Mouse (Mus musculus) left cerebral cortex, adult 9 months (tissue): ENCODE results near the gene Dlk2.

Source experiments
- DNase-seq, 2 experiments: peaks; one replicate each; pipeline ENCODE4 v3.0.0; 2022; ENCODE audit warnings: low spot score in 2 of 2

The Dlk2 gene

GRCm38 (mm10) chr17:46272675-46273074, 24.5 kb upstream of the Dlk2 start:
- no peak for DNase-seq

GRCm38 (mm10) chr17:46273803-46274236, 23.4 kb upstream of the Dlk2 start:
- no peak for DNase-seq

DNA sequence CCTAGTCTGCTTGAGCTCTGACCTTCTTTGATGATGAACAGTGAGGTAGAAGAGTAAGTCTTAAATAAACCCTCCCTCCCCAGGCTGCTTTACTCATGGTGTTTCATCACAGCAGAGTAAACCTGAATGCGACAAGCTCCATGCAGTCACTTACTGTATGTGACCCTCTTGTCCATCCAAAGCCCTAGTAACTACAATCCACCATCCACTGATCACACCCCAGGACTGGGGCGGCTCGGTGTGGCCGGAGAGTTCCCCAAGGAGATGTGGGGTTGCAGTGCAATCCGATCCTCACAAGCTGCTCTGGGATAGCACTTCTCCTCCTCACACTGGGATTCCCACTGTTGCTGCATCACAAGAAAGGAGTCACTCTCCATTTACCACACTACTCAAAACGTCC, 22.8 kb upstream of the Dlk2 start:
- no peak for DNase-seq

GRCm38 (mm10) chr17:46275034-46275433, 22.2 kb upstream of the Dlk2 start:
- DNase-seq, result no peak

- no peak for DNase-seq
These were observed 21.7 kb upstream of the Dlk2 start for GRCm38 (mm10) chr17:46275506-46275905.

DNA sequence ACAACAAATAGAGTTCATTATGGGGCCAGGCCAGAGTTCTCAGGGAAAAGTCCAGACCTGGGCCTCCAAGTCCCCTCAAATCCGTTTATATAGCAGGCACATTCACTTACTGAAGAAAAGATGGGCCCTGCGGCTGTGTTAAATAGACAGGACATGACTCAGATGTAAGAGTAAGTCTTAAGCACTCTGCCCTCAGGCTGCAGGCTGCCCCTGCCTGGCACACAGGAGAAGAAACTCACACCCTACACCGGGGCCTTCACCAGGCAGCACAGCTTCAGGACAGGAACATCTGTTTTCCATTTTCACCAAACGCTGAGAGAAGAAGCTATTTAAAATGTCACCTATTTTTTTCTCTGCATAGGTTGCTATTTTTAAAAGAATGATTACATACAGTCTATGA, 19.6 kb upstream of the Dlk2 start:
- DNase-seq, result no peak

DNA sequence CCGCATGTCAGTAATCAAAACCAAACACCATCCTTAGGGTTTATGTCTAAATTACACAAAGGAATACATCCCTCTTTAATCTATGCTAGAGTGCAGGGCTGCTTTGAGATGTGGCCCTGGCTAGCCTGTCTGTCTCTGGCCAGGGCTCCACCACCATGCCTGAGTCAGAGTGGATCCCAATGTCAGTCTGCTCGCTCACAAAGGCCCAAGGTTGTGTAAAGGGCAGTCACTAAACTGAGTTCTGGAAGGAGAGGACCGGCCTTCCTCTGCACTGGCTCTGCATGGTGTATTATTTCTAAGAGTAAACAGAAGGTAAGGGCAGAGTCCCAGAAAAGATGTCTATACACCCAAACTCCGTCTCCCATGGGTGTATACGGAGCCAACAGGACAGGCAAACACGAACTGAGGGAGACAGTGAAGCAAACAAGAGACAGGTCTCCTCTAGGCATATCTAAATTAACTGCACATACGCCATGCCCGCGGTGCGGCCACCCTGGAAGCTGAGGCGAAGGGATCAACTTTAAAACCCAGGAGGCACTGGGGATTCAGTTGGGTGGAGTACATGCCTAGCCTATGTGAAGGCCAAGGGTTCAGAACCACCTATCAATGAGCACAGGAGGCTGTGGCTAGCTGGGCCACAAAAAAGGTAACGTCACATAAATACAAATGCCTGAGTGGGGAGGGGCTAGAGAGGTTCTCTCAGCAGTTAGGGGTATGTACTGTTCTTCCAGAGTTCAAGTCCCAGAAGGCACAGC, 19.0 kb upstream of the Dlk2 start:
- DNase-seq, result no peak

DNA sequence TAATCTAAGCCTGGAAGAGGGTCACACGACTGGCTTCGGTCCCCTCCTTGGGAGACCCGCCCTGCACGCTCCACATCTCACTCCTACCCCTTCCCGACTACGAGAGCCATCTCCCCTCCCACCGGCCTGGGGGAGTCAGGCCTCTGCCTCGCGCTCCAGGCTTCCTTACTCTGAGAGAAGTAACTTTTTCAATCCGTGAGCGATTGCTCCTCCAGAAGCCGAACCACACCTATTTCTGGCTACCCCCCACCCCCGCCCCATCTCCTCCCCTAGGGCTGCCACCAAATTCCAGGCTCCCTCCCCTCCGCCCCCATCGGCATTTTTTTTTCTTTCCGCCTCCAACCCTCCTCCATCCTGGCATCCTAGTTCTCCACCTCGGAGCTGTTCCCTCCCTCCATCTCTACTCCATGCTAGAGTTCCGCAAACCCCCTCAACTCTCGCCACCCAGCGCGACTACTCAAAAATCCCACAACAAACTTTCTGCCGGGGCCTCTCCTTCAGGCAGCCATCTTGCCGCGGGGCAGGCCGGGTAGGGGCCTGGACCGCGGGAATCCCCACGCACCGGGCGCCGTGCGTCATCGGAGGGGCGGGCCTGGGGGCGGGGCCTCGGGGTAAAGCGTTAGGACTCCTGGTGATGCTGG, 14.6 kb upstream of the Dlk2 start, which contains the start of gene Tjap1:
Gene Tjap1, minus strand, starts transcription at position 544 of the 641 bp plus-strand sequence.
- peak in 1 of 2 experiments; percentile 78 for DNase-seq

DNA sequence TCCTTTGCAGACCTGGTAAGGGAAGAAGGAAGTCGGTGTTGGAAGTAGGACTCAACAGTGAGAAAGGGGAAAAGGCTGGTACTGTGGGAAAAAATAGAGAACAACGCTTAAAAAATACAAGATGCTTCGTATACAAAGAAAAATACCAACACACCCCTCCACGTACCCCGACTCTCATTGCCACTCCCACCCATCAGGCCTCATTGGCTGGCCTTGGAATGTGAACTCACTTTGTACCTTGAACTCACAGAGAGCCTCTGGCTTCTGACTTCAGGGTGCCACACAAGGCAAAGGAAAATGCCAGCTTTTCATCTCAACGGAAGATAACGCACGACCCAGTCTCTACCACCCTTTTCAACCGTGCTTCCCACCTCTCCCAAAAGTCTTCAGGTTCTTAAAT, 14.1 kb upstream of the Dlk2 start:
- DNase-seq, result no peak

DNA sequence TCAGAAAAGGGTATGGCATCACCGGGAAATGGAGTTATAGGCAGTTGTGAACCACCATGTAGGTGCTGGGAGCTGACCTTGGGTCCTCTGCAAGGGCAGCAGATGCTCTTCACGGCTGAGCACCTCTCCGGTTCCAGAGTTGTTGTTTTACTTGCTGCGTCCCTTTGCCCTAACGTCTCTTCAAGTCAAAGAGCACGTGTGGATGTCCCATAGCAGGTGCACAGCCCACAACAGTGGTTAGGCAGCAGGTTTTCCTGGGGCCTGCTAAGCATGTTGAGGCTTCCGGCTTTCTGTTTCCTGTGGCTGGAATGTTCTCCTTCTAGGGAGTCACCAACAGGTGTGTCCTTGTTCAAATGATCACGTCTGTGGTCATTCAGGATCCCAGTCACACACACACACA, 13.3 kb upstream of the Dlk2 start:
- no peak for DNase-seq

DNA sequence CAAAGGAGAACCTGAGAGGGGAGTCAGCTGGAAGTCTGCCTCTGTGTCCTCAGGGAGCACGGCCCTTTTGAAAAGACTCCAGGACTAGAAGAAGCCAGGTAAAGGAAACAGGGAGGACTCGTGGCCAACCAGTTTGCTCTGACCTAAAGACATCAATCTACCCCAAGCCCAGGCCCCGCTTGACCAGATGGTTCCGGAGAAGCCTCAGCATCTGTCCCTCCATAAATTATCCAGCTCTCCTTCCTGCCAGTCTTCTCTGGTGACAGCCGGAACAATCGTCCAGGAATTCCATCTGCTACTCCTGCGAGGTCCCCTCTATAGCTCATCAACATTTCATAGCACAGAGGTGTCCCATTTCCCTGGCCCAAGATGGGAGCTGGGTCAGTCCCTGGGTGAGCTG, 12.6 kb upstream of the Dlk2 start:
- no peak for DNase-seq

DNA sequence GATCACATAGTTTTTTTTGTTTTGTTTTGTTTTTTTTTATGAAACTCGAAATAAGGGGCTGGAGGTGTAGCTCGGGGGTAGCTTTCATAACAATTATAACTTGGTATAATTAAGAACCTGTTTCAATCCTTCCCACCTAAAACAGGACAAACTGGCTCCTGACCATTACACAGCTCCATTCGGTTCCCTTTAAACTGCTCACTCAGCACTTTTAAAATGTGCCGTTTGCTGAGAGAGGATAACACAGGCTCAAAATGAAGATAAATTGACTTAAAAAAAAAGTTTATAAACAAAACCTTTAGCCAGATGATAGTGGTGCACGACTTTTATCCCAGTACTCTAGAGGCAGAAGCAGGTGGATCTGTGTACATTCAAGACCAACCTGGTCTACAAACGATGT, 11.8 kb upstream of the Dlk2 start:
- DNase-seq, result no peak

- no peak for DNase-seq
These were observed 9.5 kb upstream of the Dlk2 start for GRCm38 (mm10) chr17:46287678-46288095.

- no peak for DNase-seq
These were observed 620 bp upstream of the Dlk2 start for GRCm38 (mm10) chr17:46296601-46297000.

DNA sequence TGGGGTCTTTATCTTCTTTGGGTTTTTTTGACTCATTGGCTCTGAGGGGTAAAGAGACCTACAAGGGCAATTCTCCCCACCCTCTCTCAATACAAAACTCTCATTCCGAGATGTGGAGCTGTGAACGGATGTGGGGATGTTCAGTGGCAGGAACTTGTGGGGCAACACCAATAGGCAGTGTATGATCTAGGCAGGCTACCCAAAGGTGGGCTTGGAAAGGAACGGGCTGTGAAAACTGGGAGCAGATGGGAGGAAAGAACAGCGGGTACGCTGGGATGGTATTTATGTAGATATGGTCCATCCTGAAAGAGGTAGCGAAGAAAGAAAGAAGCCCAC, 225 bp upstream of the Dlk2 start:
- peak in 1 of 2 experiments; percentile 68 for DNase-seq

DNA sequence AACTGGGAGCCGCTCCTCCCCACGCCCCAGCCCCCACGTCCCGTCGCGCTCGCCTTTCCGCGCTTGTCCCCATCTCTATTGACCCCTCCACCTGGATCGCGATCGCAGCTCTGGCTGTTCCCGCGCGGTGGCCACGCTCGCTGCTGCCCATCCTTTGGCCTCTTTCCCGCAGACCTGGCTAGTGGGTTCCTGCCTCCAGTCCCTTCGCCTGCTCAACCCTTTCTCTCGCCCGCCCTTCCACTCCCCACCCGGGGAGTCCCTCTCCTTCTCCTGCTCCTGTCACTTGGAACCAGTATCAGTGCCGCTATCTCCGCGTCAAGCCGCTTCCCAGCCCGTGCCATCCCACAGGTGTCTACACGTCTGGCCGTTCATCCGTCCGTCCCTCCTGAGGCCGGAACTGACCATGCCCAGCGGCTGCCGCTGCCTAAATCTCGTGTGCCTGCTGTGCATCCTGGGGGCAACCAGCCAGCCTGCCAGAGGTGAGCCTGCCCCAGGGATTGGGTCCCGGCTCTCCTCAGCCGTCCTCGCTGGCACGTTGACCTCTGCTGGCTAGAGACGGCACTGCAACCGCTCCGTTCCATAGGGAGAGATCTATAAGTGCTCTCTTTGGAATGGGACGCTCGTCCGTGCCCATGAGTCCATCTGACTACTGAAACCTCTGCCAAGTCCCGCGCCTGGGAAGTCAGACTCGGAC, 1.1 kb downstream of the Dlk2 start:
- peak in 1 of 2 experiments; percentile 92 for DNase-seq

GRCm38 (mm10) chr17:46301892-46302291, 4.7 kb downstream of the Dlk2 start:
- DNase-seq, result peak in 1 of 2 experiments; percentile 52

GRCm38 (mm10) chr17:46304184-46304583, 7.0 kb downstream of the Dlk2 start:
- DNase-seq, result no peak

DNA sequence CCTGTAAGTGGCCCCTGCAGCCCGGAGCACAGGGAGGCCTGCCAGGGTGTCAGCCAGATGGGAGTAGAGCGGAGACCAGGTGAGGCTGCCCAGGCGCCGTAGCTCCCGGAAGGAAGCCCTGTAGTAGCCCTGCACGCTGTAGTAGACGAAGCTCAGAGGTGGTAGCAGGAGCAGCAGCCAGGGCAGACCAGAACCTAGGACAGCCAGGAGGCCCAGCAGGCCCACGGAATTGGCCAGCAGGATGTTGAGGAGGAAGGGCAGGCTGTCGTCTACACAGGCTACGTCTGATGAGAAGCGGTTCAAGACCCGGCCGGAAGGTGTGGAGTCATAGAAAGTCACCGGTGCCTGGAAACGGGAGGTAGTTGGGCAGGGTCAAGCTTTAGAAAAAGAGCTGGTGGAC, 9.7 kb downstream of the Dlk2 start:
- DNase-seq, result no peak

DNA sequence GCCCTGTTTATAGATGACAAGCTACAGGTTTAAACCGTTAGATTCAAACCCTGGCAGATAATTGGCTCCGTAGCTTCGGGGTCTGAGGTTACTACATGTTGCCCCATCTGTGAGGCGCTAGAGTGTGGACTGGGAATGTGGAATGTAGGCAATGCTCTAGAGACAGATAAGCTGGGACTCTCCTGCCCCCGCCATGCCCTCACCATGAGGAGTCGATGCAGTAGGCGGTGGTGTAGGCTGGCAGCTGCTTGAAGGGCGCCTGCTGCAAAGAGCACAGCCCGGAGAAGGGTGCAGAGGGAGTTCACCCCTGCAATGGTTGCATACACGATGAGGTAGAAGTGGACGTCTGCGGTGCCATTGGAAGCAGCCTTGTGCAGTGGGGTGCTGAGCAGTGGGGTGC, 12.6 kb downstream of the Dlk2 start:
- DNase-seq, result no peak

GRCm38 (mm10) chr17:46310515-46310914, 13.3 kb downstream of the Dlk2 start:
- DNase-seq, result no peak

DNA sequence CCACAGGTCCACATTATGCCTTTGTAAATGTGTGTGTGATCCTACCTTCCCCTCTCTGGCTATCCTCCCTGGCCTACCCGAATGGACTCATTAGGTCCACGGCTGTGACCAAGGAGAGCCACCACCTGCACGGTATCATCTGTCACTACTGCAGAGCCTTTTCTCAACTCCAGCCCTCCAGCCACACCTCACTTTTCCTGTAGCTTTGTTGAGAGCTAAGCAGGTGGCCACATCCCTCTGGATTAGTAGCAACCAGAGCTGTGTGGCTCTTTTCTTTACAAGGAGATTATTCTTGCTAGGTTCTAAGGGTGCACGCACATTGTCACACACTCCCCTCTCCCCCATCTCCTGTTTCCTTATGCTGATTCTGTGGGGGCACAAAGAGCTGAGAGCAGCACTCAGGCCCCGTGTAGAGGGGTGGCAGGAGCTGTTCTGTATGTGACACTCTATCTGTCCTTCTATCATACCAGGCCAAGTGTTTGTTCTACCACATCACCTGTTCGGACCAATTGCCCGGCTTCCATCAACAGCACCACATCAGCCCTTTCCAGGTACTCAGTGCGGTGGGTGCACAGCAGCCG, 16.0 kb downstream of the Dlk2 start:
- DNase-seq, result no peak

DNA sequence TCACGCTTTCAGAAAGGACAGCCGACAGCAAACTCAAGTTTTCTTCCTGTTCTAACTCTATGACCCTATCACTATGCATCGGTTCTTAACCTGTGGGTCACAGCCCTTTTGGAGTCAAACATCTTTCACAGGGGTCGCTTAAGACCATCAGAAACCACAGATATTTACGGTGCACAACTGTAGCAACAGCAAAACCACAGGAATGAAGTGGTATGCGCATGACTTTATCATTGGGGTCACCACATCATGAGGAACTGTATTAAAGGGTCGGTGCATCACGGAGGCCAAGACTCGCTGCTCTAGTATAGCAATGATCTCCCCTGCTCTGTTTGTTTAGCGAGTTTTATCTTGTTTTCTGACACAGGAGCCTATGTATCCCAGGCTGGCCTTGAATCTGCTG, 18.6 kb downstream of the Dlk2 start:
- no peak for DNase-seq
